Mouse (Mus musculus) gastrocnemius, adult 18-20 months (tissue): ENCODE measurements around the gene Tmem110. TPM values are rescaled to one million over a fixed set of nuclear protein-coding genes. Genes with fewer than 3 reads are reported as not detected.

ENCODE experiments used
- DNase-seq: peaks from one replicate; pipeline ENCODE4 v3.0.0; 2021; ENCODE audit warnings: low spot score
- total RNA-seq, 2 experiments: library from RNA; stranded (reverse); gene quantifications; 2 replicates each; pipeline ENCODE4 v1.2.3; 2021

Gene Tmem110
- total RNA-seq, 2 experiments from 2014 or later = 5.9 to 10.2 TPM

GRCm38 (mm10) chr14:30861421-30862125 is 36.2 kb downstream of the Tmem110 start:
- DNase-seq = no peak

GRCm38 (mm10) chr14:30862368-30862767 is 37.0 kb downstream of the Tmem110 start:
- no peak for DNase-seq

- DNase-seq = no peak
Observed at GRCm38 (mm10) chr14:30865311-30865710, 39.9 kb downstream of the Tmem110 start.

- DNase-seq = peak; percentile 92
Observed at GRCm38 (mm10) chr14:30867042-30867441, 41.7 kb downstream of the Tmem110 start.

GRCm38 (mm10) chr14:30868826-30869225 is 43.4 kb downstream of the Tmem110 start:
- no peak for DNase-seq

GRCm38 (mm10) chr14:30869391-30869801 is 44.0 kb downstream of the Tmem110 start:
- DNase-seq = peak; percentile 72

- peak; percentile 55 for DNase-seq
Observed at GRCm38 (mm10) chr14:30870206-30871147, 45.1 kb downstream of the Tmem110 start.

GRCm38 (mm10) chr14:30874095-30874700 is 48.8 kb downstream of the Tmem110 start:
- DNase-seq = no peak

- DNase-seq = no peak
Observed at GRCm38 (mm10) chr14:30875130-30875865, 49.9 kb downstream of the Tmem110 start.

- no peak for DNase-seq
Observed at GRCm38 (mm10) chr14:30875955-30876354, 50.6 kb downstream of the Tmem110 start.

- no peak for DNase-seq
Observed at GRCm38 (mm10) chr14:30876451-30876850, 51.1 kb downstream of the Tmem110 start.

- DNase-seq = no peak
Observed at GRCm38 (mm10) chr14:30877827-30878226, 52.4 kb downstream of the Tmem110 start.

GRCm38 (mm10) chr14:30878958-30879571 is 53.7 kb downstream of the Tmem110 start, which contains the start of gene Mustn1:
Mustn1 (plus strand) TSS chr14:30879200.
- DNase-seq = peak; percentile 66

GRCm38 (mm10) chr14:30879794-30880193 is 54.4 kb downstream of the Tmem110 start:
- peak; percentile 76 for DNase-seq

GRCm38 (mm10) chr14:30880251-30880650 is 54.9 kb downstream of the Tmem110 start:
- DNase-seq = peak; percentile 49

GRCm38 (mm10) chr14:30880811-30881717 is 55.7 kb downstream of the Tmem110 start:
- peak; percentile 85 for DNase-seq

- no peak for DNase-seq
Observed at GRCm38 (mm10) chr14:30881718-30882108, 56.3 kb downstream of the Tmem110 start.

- DNase-seq = no peak
Observed at GRCm38 (mm10) chr14:30885298-30885697, 59.9 kb downstream of the Tmem110 start.

GRCm38 (mm10) chr14:30886204-30886603 is 60.8 kb downstream of the Tmem110 start, which contains the start of gene Itih4:
Itih4 (plus strand) TSS chr14:30886476.
- no peak for DNase-seq
